Mouse (Mus musculus): Measurements from ENCODE around the gene Nlrp9c. TPM values are rescaled to one million over a fixed set of nuclear protein-coding genes. Genes with fewer than 3 reads are reported as not detected.
"Not testable (repeated sequence)": the region's sequence is repeated elsewhere in the genome, so short reads cannot be mapped to it uniquely, and the experiment has no call there.

The Nlrp9c gene
- polyA plus RNA-seq (2012; rRNA removed) (not detected in 2 replicates), polyA plus RNA-seq (2014; fragmentation: Nextera tagmentation; extraction: Ambion mirVana) (not detected in 2 replicates)

GRCm38 (mm10) chr7:26403600-26403999, at the start of gene Nlrp9c:
TSS of gene Nlrp9c (minus strand) at chr7:26403700.
- not testable (repeated sequence) for H3K9me3 ChIP-seq (ENCODE audit: control insufficient read depth, low read length); H3K36me3 ChIP-seq (replicated peaks; ENCODE audit: control insufficient read depth, insufficient read depth, low read depth); H3K27me3 ChIP-seq (ENCODE audit: control insufficient read depth, insufficient read depth, low read length); ATAC-seq (ENCODE audit: insufficient read depth); H3K4me2 ChIP-seq (ENCODE audit: low read depth); DNase-seq (ENCODE audit: low read depth in 3 of 3, low spot score in 3 of 3); H3K4me1 ChIP-seq (replicated peaks; ENCODE audit: control insufficient read depth in 2 of 2, insufficient read depth in 2 of 2, low read length in 1 of 2); H3K27ac ChIP-seq; H3K4me3 ChIP-seq (ENCODE audit: insufficient read depth in 1 of 2, low read depth in 2 of 2, low read length in 2 of 2); H3K9ac ChIP-seq (replicated peaks)
- WGBS (ENCODE audit: insufficient replicate concordance), result 31% methylated on average over 2 of the region's 2 CpGs

DNA sequence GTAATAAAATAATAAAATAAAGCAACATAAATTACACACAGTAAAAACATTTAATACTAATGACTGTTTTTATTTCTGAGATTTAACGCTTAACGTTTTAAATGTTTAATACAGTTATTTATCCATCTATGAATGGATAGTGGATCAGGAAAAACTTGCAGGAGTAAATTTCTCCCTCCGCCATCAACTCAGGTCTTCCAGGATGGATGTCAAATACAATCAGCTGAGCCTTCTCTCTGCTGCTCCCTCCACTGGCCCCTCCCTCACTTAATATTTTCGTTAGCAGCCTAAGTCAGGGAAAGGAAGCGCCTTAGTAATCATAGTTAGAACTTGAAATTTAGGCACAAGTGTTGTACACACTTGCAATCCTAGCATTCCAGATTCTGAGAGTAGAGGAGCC, 31.3 kb upstream of the Nlrp9c start, which contains the start of gene Nlrp4a:
Nlrp4a (plus strand) TSS at position 301 of the 400 bp plus-strand sequence.
- H3K27ac ChIP-seq, result no peak within 1 kb of the TSS
- DNase-seq (ENCODE audit: low read depth in 3 of 3, low spot score in 3 of 3) (no peak), ATAC-seq (ENCODE audit: insufficient read depth) (no peak)
- H3K36me3 ChIP-seq (replicated peaks; ENCODE audit: control insufficient read depth, insufficient read depth, low read depth), result no peaks in the 10 kb centered on the region
- TF ChIP-seq EP300 (IDR thresholded peaks at IDR 0.05; ENCODE audit: low read depth) (no peak), CTCF (IDR thresholded peaks at IDR 0.05; ENCODE audit: low read depth) (no peak)
- H3K27me3 ChIP-seq (ENCODE audit: control insufficient read depth, insufficient read depth, low read length), result no peaks in the 10 kb centered on the region
- 66% methylated on average over 5 of the region's 5 CpGs for WGBS (ENCODE audit: insufficient replicate concordance)
- H3K9ac ChIP-seq (replicated peaks), result no peak within 1 kb of the TSS
- H3K4me3 ChIP-seq (ENCODE audit: insufficient read depth in 1 of 2, low read depth in 2 of 2, low read length in 2 of 2), result no peak within 1 kb of the TSS
- no peaks in the 10 kb centered on the region for H3K9me3 ChIP-seq (ENCODE audit: control insufficient read depth, low read length)
- no peak within 1 kb of the TSS for H3K4me2 ChIP-seq (ENCODE audit: low read depth)
- no peaks in the 10 kb centered on the region for H3K4me1 ChIP-seq (replicated peaks; ENCODE audit: control insufficient read depth in 2 of 2, insufficient read depth in 2 of 2, low read length in 1 of 2)

DNA sequence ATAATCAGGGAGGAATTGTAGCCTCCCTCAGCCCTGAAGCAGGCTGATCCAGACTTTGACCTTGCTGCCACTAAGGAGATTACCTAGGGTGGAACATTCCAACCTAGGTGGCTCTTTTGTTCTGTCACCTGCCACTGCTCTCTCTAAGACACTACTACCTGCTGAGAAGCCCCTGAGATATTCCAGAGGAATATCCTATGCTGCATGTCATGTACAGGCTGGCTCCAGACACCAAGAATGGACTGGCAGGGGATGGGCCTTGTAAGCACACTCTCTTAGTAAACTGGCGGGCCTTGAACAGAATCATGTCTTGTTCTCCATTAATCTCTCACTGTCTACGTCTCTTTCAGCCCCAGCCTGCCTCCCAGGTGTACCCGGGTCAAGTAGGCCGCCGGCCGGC, 11.7 kb downstream of the Nlrp9c start:
- not testable (repeated sequence) for H3K4me3 ChIP-seq (ENCODE audit: insufficient read depth in 1 of 2, low read depth in 2 of 2, low read length in 2 of 2); H3K9ac ChIP-seq (replicated peaks); DNase-seq (ENCODE audit: low read depth in 3 of 3, low spot score in 3 of 3); H3K4me1 ChIP-seq (replicated peaks; ENCODE audit: control insufficient read depth in 2 of 2, insufficient read depth in 2 of 2, low read length in 1 of 2); H3K9me3 ChIP-seq (ENCODE audit: control insufficient read depth, low read length); H3K27ac ChIP-seq; H3K27me3 ChIP-seq (ENCODE audit: control insufficient read depth, insufficient read depth, low read length); H3K36me3 ChIP-seq (replicated peaks; ENCODE audit: control insufficient read depth, insufficient read depth, low read depth); ATAC-seq (ENCODE audit: insufficient read depth); H3K4me2 ChIP-seq (ENCODE audit: low read depth)
- 70% methylated on average over 6 of the region's 6 CpGs for WGBS (ENCODE audit: insufficient replicate concordance)

GRCm38 (mm10) chr7:26391137-26391536, 12.4 kb downstream of the Nlrp9c start:
- not testable (repeated sequence) for H3K9ac ChIP-seq (replicated peaks); H3K4me1 ChIP-seq (replicated peaks; ENCODE audit: control insufficient read depth in 2 of 2, insufficient read depth in 2 of 2, low read length in 1 of 2); ATAC-seq (ENCODE audit: insufficient read depth); DNase-seq (ENCODE audit: low read depth in 3 of 3, low spot score in 3 of 3); H3K9me3 ChIP-seq (ENCODE audit: control insufficient read depth, low read length); H3K36me3 ChIP-seq (replicated peaks; ENCODE audit: control insufficient read depth, insufficient read depth, low read depth); H3K4me2 ChIP-seq (ENCODE audit: low read depth); H3K27me3 ChIP-seq (ENCODE audit: control insufficient read depth, insufficient read depth, low read length); H3K27ac ChIP-seq; H3K4me3 ChIP-seq (ENCODE audit: insufficient read depth in 1 of 2, low read depth in 2 of 2, low read length in 2 of 2)
- WGBS (ENCODE audit: insufficient replicate concordance), result 48% methylated on average over 2 of the region's 2 CpGs

DNA sequence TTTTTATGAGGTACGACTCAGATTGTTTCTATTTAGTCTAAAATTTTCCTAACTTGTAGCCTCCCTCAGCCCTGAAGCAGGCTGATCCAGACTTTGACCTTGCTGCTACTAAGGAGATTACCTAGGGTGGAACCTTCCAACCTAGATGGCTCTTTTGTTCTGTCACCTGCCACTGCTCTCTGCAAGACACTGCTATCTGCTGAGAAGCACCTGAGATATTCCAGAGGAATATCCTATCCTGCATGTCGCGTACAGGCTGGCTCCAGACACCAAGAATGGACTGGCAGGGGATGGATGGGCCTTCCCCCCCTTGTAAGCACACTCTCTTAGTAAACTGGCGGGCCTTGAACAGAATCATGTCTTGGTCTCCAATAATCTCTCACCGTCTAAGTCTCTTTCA, 16.8 kb downstream of the Nlrp9c start:
- ATAC-seq (ENCODE audit: insufficient read depth); H3K27ac ChIP-seq; DNase-seq (ENCODE audit: low read depth in 3 of 3, low spot score in 3 of 3); H3K4me2 ChIP-seq (ENCODE audit: low read depth); H3K9me3 ChIP-seq (ENCODE audit: control insufficient read depth, low read length); H3K36me3 ChIP-seq (replicated peaks; ENCODE audit: control insufficient read depth, insufficient read depth, low read depth); H3K4me3 ChIP-seq (ENCODE audit: insufficient read depth in 1 of 2, low read depth in 2 of 2, low read length in 2 of 2); H3K9ac ChIP-seq (replicated peaks); H3K4me1 ChIP-seq (replicated peaks; ENCODE audit: control insufficient read depth in 2 of 2, insufficient read depth in 2 of 2, low read length in 1 of 2); H3K27me3 ChIP-seq (ENCODE audit: control insufficient read depth, insufficient read depth, low read length): not testable (repeated sequence)
- 63% methylated on average over 5 of the region's 5 CpGs for WGBS (ENCODE audit: insufficient replicate concordance)

DNA sequence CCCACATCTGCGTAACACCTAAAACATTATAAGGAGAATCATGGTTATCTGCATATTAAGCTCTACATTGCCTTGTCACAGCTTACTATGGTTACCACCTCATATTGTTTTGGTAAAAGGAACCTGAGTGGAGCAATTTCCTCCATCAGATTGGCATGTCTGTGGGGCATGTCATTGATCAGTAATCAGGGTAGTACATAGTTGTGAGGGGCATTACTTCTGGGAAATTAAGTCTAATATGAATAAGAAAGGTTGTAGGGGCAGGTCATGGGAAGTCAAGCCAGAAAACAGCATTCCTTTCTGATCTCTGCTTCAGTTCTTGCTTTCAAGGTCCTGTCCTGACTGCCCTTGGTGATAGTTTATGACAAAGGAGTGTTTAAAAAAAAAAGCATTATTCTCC, 22.7 kb downstream of the Nlrp9c start:
- DNase-seq (ENCODE audit: low read depth in 3 of 3, low spot score in 3 of 3) (no peak), ATAC-seq (ENCODE audit: insufficient read depth) (no peak)
- no peaks in the 10 kb centered on the region for H3K4me1 ChIP-seq (replicated peaks; ENCODE audit: control insufficient read depth in 2 of 2, insufficient read depth in 2 of 2, low read length in 1 of 2)
- no peak overlapping the region for H3K27ac ChIP-seq
- TF ChIP-seq EP300 (IDR thresholded peaks at IDR 0.05; ENCODE audit: low read depth) (no peak), CTCF (IDR thresholded peaks at IDR 0.05; ENCODE audit: low read depth) (no peak)
- H3K27me3 ChIP-seq (ENCODE audit: control insufficient read depth, insufficient read depth, low read length), result no peaks in the 10 kb centered on the region
- no peaks in the 10 kb centered on the region for H3K36me3 ChIP-seq (replicated peaks; ENCODE audit: control insufficient read depth, insufficient read depth, low read depth)
- H3K9ac ChIP-seq (replicated peaks), result no peak overlapping the region
- no peak overlapping the region for H3K4me3 ChIP-seq (ENCODE audit: insufficient read depth in 1 of 2, low read depth in 2 of 2, low read length in 2 of 2)
- no peak overlapping the region for H3K4me2 ChIP-seq (ENCODE audit: low read depth)
- WGBS (ENCODE audit: insufficient replicate concordance), result 80% methylated on average over 1 of the region's 1 CpGs
- H3K9me3 ChIP-seq (ENCODE audit: control insufficient read depth, low read length), result no peaks in the 10 kb centered on the region

- not testable (repeated sequence) for H3K4me2 ChIP-seq (ENCODE audit: low read depth); H3K4me3 ChIP-seq (ENCODE audit: insufficient read depth in 1 of 2, low read depth in 2 of 2, low read length in 2 of 2); H3K36me3 ChIP-seq (replicated peaks; ENCODE audit: control insufficient read depth, insufficient read depth, low read depth); H3K9ac ChIP-seq (replicated peaks); H3K27ac ChIP-seq; DNase-seq (ENCODE audit: low read depth in 3 of 3, low spot score in 3 of 3); H3K27me3 ChIP-seq (ENCODE audit: control insufficient read depth, insufficient read depth, low read length); H3K9me3 ChIP-seq (ENCODE audit: control insufficient read depth, low read length); H3K4me1 ChIP-seq (replicated peaks; ENCODE audit: control insufficient read depth in 2 of 2, insufficient read depth in 2 of 2, low read length in 1 of 2); ATAC-seq (ENCODE audit: insufficient read depth)
- 62% methylated on average over 5 of the region's 5 CpGs for WGBS (ENCODE audit: insufficient replicate concordance)
Measured at GRCm38 (mm10) chr7:26373221-26373620, 30.3 kb downstream of the Nlrp9c start.

- not testable (repeated sequence) for H3K9me3 ChIP-seq (ENCODE audit: control insufficient read depth, low read length); H3K27me3 ChIP-seq (ENCODE audit: control insufficient read depth, insufficient read depth, low read length); H3K36me3 ChIP-seq (replicated peaks; ENCODE audit: control insufficient read depth, insufficient read depth, low read depth); H3K4me2 ChIP-seq (ENCODE audit: low read depth); H3K4me1 ChIP-seq (replicated peaks; ENCODE audit: control insufficient read depth in 2 of 2, insufficient read depth in 2 of 2, low read length in 1 of 2); DNase-seq (ENCODE audit: low read depth in 3 of 3, low spot score in 3 of 3); H3K4me3 ChIP-seq (ENCODE audit: insufficient read depth in 1 of 2, low read depth in 2 of 2, low read length in 2 of 2); H3K27ac ChIP-seq; ATAC-seq (ENCODE audit: insufficient read depth); H3K9ac ChIP-seq (replicated peaks)
- WGBS (ENCODE audit: insufficient replicate concordance), result 63% methylated on average over 5 of the region's 6 CpGs
Measured at GRCm38 (mm10) chr7:26356719-26357118, 46.8 kb downstream of the Nlrp9c start.

All from liver, embryonic 14.5 days (tissue).